Mouse (Mus musculus): Measurements from ENCODE around the gene Chrna3.

GRCm38 (mm10) chr9:55038948-55039347 lies 12.6 kb upstream of the Chrna3 start:
- TF ChIP-seq CTCF (IDR thresholded peaks at IDR 0.05; ENCODE audit: control insufficient read depth, insufficient read depth, insufficient replicate concordance, low read depth, low read length) (no peak), POLR2A (IDR thresholded peaks at IDR 0.05; ENCODE audit: control insufficient read depth, low read depth, low read length) (no peak)

All from testis, adult 2 months (tissue).